Mouse (Mus musculus): ENCODE results near the gene Zfhx3. TPM values are rescaled to one million over a fixed set of nuclear protein-coding genes. Genes with fewer than 3 reads are reported as not detected.

Zfhx3 gene
- polyA plus RNA-seq, 1 experiment = 1.5 TPM

- DNase-seq (ENCODE audit: extremely low spot score in 1 of 2, low spot score in 1 of 2) = no peak
Observed at GRCm38 (mm10) chr8:108764403-108765194, 822.2 kb downstream of the Zfhx3 start.

DNA sequence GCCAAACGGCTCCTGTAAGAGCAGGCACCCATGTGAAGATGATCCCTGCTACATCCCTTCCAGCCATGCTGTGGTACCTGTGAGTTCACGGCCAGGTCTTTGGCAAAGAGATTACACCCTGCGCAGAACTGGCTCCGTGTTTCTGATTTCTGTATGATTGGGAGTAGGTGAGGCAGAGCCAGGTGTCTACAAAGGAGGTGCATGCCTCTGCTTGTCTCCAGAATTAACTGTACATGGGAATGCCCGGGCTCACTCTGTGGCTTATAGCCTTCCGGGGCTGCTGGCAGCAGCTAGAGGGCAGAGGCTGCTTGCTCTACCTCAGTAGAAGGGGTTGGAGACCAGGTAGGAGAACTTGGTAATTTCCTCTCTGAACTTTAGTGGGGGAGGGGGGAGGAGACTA is 823.7 kb downstream of the Zfhx3 start:
- DNase-seq (ENCODE audit: extremely low spot score in 1 of 2, low spot score in 1 of 2) = no peak

- no peak for DNase-seq (ENCODE audit: extremely low spot score in 1 of 2, low spot score in 1 of 2)
Observed at GRCm38 (mm10) chr8:108768051-108768450, 825.6 kb downstream of the Zfhx3 start.

GRCm38 (mm10) chr8:108770334-108770733 is 827.9 kb downstream of the Zfhx3 start:
- no peak for DNase-seq (ENCODE audit: extremely low spot score in 1 of 2, low spot score in 1 of 2)

DNA sequence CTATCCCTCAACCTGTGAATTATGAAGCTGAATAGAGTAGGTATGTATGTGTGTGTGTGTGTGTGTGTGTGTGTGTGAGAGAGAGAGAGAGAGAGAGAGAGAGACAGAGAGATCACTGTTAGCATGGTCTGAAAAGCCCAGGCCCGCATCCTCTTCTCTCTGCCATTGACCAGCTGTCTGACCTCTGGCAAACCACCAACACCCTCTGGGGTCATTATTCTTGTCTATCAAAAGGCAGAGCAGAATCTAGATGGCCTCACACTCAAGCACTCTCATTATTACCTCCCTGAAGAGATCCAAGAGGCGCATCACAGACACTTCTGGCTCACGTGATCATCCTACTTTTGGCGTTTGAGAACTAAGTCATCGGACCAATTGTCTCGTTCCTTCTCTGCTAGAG is 831.0 kb downstream of the Zfhx3 start:
- no peak for DNase-seq (ENCODE audit: extremely low spot score in 1 of 2, low spot score in 1 of 2)

DNA sequence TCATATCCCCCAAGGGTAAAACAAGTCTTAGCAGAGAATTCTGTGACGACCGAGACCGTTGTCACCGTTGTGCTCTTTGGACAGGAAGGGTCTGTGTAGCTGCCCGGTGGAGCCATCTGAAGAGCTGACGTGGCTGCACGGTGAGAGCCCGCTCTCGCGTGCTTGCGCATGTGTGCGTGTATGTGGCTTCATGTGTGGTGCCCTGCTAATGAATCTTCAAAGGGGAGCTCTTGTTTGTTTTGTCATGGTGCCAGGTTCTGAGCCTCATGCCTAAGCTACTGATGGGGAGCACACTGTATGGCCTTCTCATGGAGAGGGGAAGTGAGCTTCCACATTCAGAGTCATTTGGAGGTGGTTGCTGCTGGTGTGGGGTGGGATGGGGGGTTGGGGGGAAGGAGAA is 835.6 kb downstream of the Zfhx3 start:
- no peak for DNase-seq (ENCODE audit: extremely low spot score in 1 of 2, low spot score in 1 of 2)

- DNase-seq (ENCODE audit: extremely low spot score in 1 of 2, low spot score in 1 of 2) = no peak
Observed at GRCm38 (mm10) chr8:108778551-108778950, 836.1 kb downstream of the Zfhx3 start.

DNA sequence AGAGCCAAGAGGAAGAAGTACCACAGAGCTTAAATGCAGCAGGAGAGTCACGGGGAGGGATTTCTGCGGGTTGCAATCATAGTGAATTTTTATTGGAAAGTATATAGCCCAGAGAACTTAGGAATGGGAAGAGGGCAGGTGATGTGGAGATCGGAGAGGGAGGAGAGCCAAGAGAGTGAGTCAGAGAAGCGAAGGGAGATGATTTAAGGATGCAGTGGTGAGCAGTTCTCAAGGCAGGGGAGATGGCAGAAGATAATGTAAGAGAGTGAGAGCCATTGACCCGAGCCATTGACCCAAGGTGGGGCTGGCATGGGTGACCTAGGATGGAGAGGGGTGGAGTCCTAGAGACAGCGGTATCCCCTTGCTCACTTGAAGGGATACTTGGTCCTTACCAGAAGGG is 838.3 kb downstream of the Zfhx3 start:
- no peak for DNase-seq (ENCODE audit: extremely low spot score in 1 of 2, low spot score in 1 of 2)

DNA sequence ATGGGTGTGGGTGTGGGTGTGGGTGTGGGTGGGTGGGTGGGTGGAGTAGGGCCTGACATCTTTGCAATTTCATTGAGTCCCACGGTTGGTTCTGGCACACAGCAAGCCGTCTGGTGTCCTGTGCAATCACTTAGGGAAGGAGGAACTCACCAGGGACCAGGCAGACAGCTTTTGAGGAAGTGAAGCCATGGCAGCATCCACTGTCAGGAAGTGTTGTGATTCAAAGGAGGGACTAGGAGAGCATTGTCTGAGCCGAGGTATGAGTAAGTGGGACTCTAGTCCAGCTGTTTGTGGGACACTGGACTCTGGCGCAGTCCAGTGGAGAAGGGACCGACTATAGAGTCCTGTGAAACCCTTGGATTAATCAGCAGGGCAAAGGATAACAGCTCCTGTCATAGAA is 838.7 kb downstream of the Zfhx3 start:
- DNase-seq (ENCODE audit: extremely low spot score in 1 of 2, low spot score in 1 of 2) = no peak

DNA sequence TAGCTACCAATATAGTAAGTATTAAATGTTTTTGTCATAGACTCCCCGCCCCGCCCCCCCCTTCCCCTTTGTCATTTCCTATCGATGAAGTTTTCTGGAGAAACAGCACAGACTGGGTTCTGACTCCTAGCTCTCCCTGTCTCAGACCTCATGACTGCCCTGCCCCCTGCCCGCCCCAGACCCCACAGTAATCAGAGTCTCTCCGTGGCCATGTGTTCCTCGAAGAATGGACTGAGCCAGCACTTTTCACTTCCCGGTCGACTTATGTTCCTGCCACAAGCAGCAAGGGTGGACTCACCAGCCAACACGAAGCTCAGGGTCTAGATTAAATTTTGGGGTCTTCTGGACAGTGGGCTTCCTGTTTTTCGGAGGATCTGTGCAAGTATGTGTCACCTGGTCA is 840.7 kb downstream of the Zfhx3 start:
- no peak for DNase-seq (ENCODE audit: extremely low spot score in 1 of 2, low spot score in 1 of 2)

GRCm38 (mm10) chr8:108788156-108788761 is 845.8 kb downstream of the Zfhx3 start:
- DNase-seq (ENCODE audit: extremely low spot score in 1 of 2, low spot score in 1 of 2) = no peak

GRCm38 (mm10) chr8:108788762-108789157 is 846.3 kb downstream of the Zfhx3 start:
- no peak for DNase-seq (ENCODE audit: extremely low spot score in 1 of 2, low spot score in 1 of 2)

GRCm38 (mm10) chr8:108790559-108791293 is 848.3 kb downstream of the Zfhx3 start:
- peak; percentile 14 to 77 for DNase-seq (ENCODE audit: extremely low spot score in 1 of 2, low spot score in 1 of 2)

DNA sequence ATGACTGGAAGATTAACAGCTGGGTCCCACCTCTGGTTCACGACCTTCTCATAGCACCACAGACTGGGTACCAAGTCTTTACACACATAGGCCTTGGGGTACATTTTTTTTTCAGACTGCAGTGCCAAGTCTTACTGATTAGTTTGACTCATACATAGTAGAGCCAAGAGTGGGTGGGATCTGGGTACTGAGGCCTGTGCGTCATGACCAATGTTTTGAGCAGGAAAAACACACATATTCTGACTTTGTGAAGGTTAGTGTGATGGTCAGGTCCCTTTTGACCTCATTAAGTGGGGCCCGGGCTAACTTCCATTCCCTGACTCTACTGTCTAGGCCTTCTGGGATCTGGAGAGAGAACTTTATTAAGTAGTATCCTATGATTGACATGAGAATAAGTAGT is 853.6 kb downstream of the Zfhx3 start:
- no peak for DNase-seq (ENCODE audit: extremely low spot score in 1 of 2, low spot score in 1 of 2)

DNA sequence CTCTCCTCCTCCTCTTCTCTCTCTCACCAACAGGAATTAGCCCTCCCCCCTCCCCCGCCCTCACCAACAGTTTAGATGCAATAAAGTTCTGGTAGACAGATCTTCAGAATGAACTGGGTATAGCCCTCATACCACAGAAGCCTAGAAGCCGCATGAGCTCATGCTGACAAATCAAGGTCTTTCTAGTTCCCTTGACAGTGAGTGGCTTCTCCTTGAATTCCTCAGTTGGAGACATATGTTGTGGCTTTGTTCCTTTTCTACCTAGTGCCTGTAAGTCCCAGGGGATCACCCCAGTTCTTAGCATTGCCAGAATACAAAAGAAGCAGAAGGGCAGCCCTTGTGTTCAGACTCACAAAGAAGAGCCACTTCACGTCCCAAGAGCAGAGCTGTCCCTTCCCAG is 854.4 kb downstream of the Zfhx3 start:
- no peak for DNase-seq (ENCODE audit: extremely low spot score in 1 of 2, low spot score in 1 of 2)

- DNase-seq (ENCODE audit: extremely low spot score in 1 of 2, low spot score in 1 of 2) = peak in 1 of 2 experiments; percentile 22
Observed at GRCm38 (mm10) chr8:108798012-108798411, 855.6 kb downstream of the Zfhx3 start.

GRCm38 (mm10) chr8:108799250-108799649 is 856.8 kb downstream of the Zfhx3 start:
- no peak for DNase-seq (ENCODE audit: extremely low spot score in 1 of 2, low spot score in 1 of 2)

GRCm38 (mm10) chr8:108800357-108800756 is 857.9 kb downstream of the Zfhx3 start:
- DNase-seq (ENCODE audit: extremely low spot score in 1 of 2, low spot score in 1 of 2) = no peak

- DNase-seq (ENCODE audit: extremely low spot score in 1 of 2, low spot score in 1 of 2) = no peak
Observed at GRCm38 (mm10) chr8:108803017-108803416, 860.6 kb downstream of the Zfhx3 start.

DNA sequence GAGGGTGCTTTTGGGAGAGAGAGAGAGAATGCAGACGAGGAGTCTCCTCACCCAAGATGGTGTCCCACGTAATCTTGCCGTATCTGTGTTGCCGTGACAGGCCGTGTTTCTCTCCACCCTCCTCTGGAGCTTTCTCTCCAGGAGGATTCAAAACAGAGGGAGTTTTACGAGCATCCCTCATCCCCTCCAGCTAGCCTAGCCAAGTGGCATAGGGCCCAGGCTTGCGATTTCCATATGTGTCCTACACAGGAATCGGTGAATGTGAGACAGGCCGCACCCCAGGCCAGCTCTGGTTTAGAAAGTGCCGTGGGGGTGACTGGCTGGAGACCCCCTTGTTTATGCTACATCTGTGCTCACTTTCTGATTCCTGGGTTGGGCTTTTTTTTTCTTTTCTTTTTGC is 869.2 kb downstream of the Zfhx3 start:
- DNase-seq (ENCODE audit: extremely low spot score in 1 of 2, low spot score in 1 of 2) = no peak

- no peak for DNase-seq (ENCODE audit: extremely low spot score in 1 of 2, low spot score in 1 of 2)
Observed at GRCm38 (mm10) chr8:108813375-108813774, 870.9 kb downstream of the Zfhx3 start.

DNA sequence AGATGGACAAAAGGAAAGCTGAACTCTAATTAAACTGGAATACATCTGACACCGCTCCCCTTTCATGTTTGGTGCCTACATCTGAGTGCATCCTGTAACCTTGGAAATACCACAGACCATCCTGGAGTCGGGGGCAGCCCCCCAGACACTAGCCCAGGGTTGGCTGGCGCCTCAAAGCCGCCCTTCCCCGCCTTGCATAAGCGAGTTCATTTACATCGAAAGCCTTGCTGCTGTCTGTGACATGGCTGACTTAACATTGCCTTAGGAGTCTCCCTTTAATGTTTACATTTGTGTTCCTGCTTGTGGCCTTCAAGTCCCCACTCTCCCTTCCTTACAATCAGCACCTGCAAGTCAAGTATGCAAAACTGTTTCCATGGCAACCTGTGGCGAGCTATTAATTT is 876.8 kb downstream of the Zfhx3 start:
- no peak for DNase-seq (ENCODE audit: extremely low spot score in 1 of 2, low spot score in 1 of 2)
